Mouse (Mus musculus) stomach, adult 2 months (tissue): Measurements from ENCODE around the gene Nsg2. TPM values are rescaled to one million over a fixed set of nuclear protein-coding genes. Genes with fewer than 3 reads are reported as not detected.

Experiments used
- polyA plus RNA-seq: library from polyadenylated mRNA; depleted of rRNA; stranded (reverse); fragments of >200 nt; gene quantifications from 2 replicates; pipeline ENCODE4 v1.2.3, GENCODE M21; 2012; rRNA removed

The Nsg2 gene
- polyA plus RNA-seq = 0.98 and 1.1 TPM in 2 replicates

GRCm38 (mm10) chr11:32000281-32000680, at the start of gene Nsg2:
Gene Nsg2, plus strand, starts transcription at chr11:32000463.

GRCm38 (mm10) chr11:31965256-31966134, 34.8 kb upstream of the Nsg2 start, which contains the start of gene 4930524B15Rik:
Gene 4930524B15Rik, plus strand, starts transcription at chr11:31965592.

Other genes with a start within 250 kb of the Nsg2 start
- 1.9 and 2.2 TPM in 2 replicates for gene Cpeb4, start 128.3 kb upstream of the Nsg2 start, polyA plus RNA-seq
- gene 4930524B15Rik, start 34.9 kb upstream of the Nsg2 start, polyA plus RNA-seq = 0.09 TPM in 1 of 2 replicates, not detected in the other
- gene Il9r, start 199.8 kb downstream of the Nsg2 start, polyA plus RNA-seq = 0.52 and 0.81 TPM in 2 replicates
- gene Snrnp25, start 205.0 kb downstream of the Nsg2 start, polyA plus RNA-seq = 7.8 and 10.3 TPM in 2 replicates
- 92.5 and 97.3 TPM in 2 replicates for gene Rhbdf1, start 221.8 kb downstream of the Nsg2 start, polyA plus RNA-seq
- gene Mpg, start 226.0 kb downstream of the Nsg2 start, polyA plus RNA-seq = 4.4 and 5.5 TPM in 2 replicates